Mouse (Mus musculus) limb, embryonic 11.5 days (tissue): ENCODE results near the gene Aco2. TPM values are rescaled to one million over a fixed set of nuclear protein-coding genes. Genes with fewer than 3 reads are reported as not detected.

Experiments
- ATAC-seq: fragments of 200-750 bp; cut with Nextera tagmentation; 2 replicates; pipeline ENCODE4 v1.8.0; 2017; ENCODE audit warnings: low read depth; ENCODE audit not compliant: insufficient number of reproducible peaks, low FRiP score, low TSS enrichment
- DNase-seq: peaks from one replicate; pipeline ENCODE4 v3.0.0-alpha.2; 2015; ENCODE audit warnings: low spot score
- H3K27ac ChIP-seq: fragments of 300-500 bp; sonication (generic); replicated peaks from 2 replicates; pipeline ENCODE4 v1.5.1; 2014; ENCODE audit warnings: low read depth, mild to moderate bottlenecking, low read length
- H3K27me3 ChIP-seq: fragments of 300-500 bp; sonication (generic); 2 replicates; pipeline ENCODE4 v1.6.1; 2014; ENCODE audit warnings: mild to moderate bottlenecking, low read length, mixed read lengths; ENCODE audit not compliant: control insufficient read depth, insufficient read depth
- H3K36me3 ChIP-seq: fragments of 300-500 bp; sonication (generic); 2 replicates; pipeline ENCODE4 v1.6.1; 2014; ENCODE audit warnings: mild to moderate bottlenecking, low read length, moderate library complexity, mixed read lengths; ENCODE audit not compliant: control insufficient read depth, insufficient read depth
- H3K4me1 ChIP-seq: fragments of 300-500 bp; sonication (generic); 2 replicates; pipeline ENCODE4 v1.6.1; 2014; ENCODE audit warnings: low read length, mixed read lengths; ENCODE audit not compliant: control insufficient read depth, insufficient read depth
- H3K4me2 ChIP-seq: fragments of 300-500 bp; sonication (generic); 2 replicates; pipeline ENCODE4 v1.6.1; 2014; ENCODE audit warnings: low read depth, mild to moderate bottlenecking, moderate library complexity; ENCODE audit not compliant: severe bottlenecking
- H3K4me3 ChIP-seq: fragments of 300-500 bp; sonication (generic); 2 replicates; pipeline ENCODE4 v1.5.1; 2014; ENCODE audit warnings: low read depth, low read length
- H3K9ac ChIP-seq: fragments of 300-500 bp; sonication (generic); 2 replicates; pipeline ENCODE4 v1.6.1; 2014; ENCODE audit warnings: mild to moderate bottlenecking, low read length
- H3K9me3 ChIP-seq: fragments of 300-500 bp; sonication (generic); 2 replicates; pipeline ENCODE4 v1.6.1; 2016; ENCODE audit warnings: low read length; ENCODE audit not compliant: control insufficient read depth
- WGBS: fragments of 180-500 bp; shearing (Covaris S2); extraction: QIAGEN DNeasy Blood & Tissue Kit; methylation state at CpG from one replicate; pipeline ENCODE4 v1.1.7; 2014; 5-methylcytosine and 5-hydroxymethylcytosine counted together
- polyA plus RNA-seq: library from polyadenylated mRNA; unstranded; fragments of >200 nt; fragmentation: Nextera tagmentation; extraction: Ambion mirVana; gene quantifications from 2 replicates; pipeline ENCODE4 v1.2.1, GENCODE M21; 2014

Aco2 gene
- polyA plus RNA-seq, 1 experiment from 2014 or later = 162 TPM

- DNase-seq = no peak
- no peak for ATAC-seq
- Histone ChIP-seq H3K4me3 (no peak overlapping the region), H3K4me2 (no peak overlapping the region), H3K9ac (no peak overlapping the region), H3K9me3 (no peaks in the 10 kb centered on the region), H3K4me1 (peaks cover 4% of the 10 kb centered on the region; the same call in 1 of the 2 replicates), H3K27me3 (no peaks in the 10 kb centered on the region), H3K27ac (no peak overlapping the region), H3K36me3 (0 out of 2 replicates have a peak, but pooled peaks cover under 1% of the 10 kb centered on the region)
- 80% methylated on average over 11 of the region's 11 CpGs for WGBS
Observed at GRCm38 (mm10) chr15:81928277-81928676, 56.2 kb downstream of the Aco2 start.

GRCm38 (mm10) chr15:81932951-81933470, 60.9 kb downstream of the Aco2 start:
- ATAC-seq (no peak), DNase-seq (no peak)
- H3K9ac ChIP-seq = no peak overlapping the region
- no peak overlapping the region for H3K27ac ChIP-seq
- no peak overlapping the region for H3K4me2 ChIP-seq
- no peak overlapping the region for H3K4me3 ChIP-seq
- WGBS = 54% methylated on average over 12 of the region's 12 CpGs
- H3K9me3 ChIP-seq = no peaks in the 10 kb centered on the region
- no peaks in the 10 kb centered on the region for H3K27me3 ChIP-seq
- H3K4me1 ChIP-seq = peaks cover 16% of the 10 kb centered on the region
- no peaks in the 10 kb centered on the region for H3K36me3 ChIP-seq

- H3K9me3 ChIP-seq = no peaks in the 10 kb centered on the region
- peaks cover 21% of the 10 kb centered on the region for H3K4me1 ChIP-seq
- H3K4me2 ChIP-seq = no peak overlapping the region
- ATAC-seq (no peak), DNase-seq (no peak)
- H3K36me3 ChIP-seq = no peaks in the 10 kb centered on the region
- no peaks in the 10 kb centered on the region for H3K27me3 ChIP-seq
- no peak overlapping the region for H3K9ac ChIP-seq
- H3K4me3 ChIP-seq = no peak overlapping the region
- H3K27ac ChIP-seq = no peak overlapping the region
- 91% methylated on average over 1 of the region's 1 CpGs for WGBS
Observed at GRCm38 (mm10) chr15:81933986-81934385, 61.9 kb downstream of the Aco2 start.

DNA sequence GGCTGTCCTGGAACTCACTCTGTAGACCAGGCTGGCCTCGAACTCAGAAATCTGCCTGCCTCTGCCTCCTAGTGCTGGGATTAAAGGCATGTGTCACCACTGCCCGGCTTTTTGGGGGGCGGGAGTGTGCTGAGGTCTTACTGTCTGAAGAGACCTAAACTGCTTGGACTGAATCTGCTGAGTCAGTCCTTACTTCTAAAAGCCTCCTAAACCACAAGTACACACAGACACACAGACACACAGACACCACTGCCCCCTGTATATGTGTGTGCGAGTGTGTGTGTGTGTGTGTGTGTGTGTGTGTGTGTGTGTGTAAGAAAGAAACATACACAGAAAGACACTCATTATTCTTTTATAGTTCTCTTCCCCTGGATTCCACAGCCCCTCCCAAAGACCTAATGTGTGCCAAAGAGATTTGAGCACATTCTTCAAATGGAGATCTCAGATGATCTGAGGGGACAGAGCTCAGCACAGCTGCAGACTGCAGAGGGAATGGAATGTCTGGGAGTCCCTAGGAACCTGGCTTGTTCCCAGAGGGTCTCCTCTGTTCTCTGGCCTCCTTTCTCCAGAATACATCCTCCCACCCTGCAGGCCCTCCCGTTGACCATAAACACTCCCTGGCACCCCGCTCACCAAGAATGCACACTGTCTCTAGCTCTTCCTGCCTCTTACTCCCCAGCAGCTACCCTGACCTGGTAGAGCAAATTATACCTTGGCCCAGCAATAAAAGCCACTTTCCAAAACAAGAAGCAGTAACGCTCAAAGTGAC, 63.9 kb downstream of the Aco2 start:
- peak overlapping the region; percentile 62; the same call in 1 of the 2 replicates for H3K9ac ChIP-seq
- H3K4me2 ChIP-seq = peak overlapping the region; percentile 74
- 55% methylated on average over 7 of the region's 7 CpGs for WGBS
- H3K36me3 ChIP-seq = no peaks in the 10 kb centered on the region
- H3K27me3 ChIP-seq = no peaks in the 10 kb centered on the region
- ATAC-seq (0 out of 2 replicates have a peak, but pooled peaks have one; percentile 12), DNase-seq (no peak)
- peaks cover 21% of the 10 kb centered on the region for H3K4me1 ChIP-seq
- peak overlapping the region; percentile 37; the same call in 1 of the 2 replicates for H3K4me3 ChIP-seq
- no peaks in the 10 kb centered on the region for H3K9me3 ChIP-seq
- no peak overlapping the region for H3K27ac ChIP-seq

GRCm38 (mm10) chr15:81936679-81937078, 64.6 kb downstream of the Aco2 start, which contains the start of gene Csdc2:
TSS of gene Csdc2 (plus strand) at chr15:81936759.
- Histone ChIP-seq H3K27ac (no peak within 1 kb of the TSS), H3K4me2 (peak within 1 kb of the TSS; percentile 74)

GRCm38 (mm10) chr15:81937098-81937972, 65.2 kb downstream of the Aco2 start:
- Histone ChIP-seq H3K27ac (no peak overlapping the region), H3K9me3 (no peaks in the 10 kb centered on the region), H3K4me2 (peak overlapping the region; percentile 74), H3K36me3 (no peaks in the 10 kb centered on the region), H3K4me1 (peaks cover 21% of the 10 kb centered on the region), H3K27me3 (no peaks in the 10 kb centered on the region), H3K9ac (peak overlapping the region; percentile 62), H3K4me3 (peak overlapping the region; percentile 37)
- no peak for ATAC-seq
- 7% methylated on average over 19 of the region's 19 CpGs for whole genome bisulfite sequencing
- DNase-seq = peak; percentile 31

More at GRCm38 (mm10) chr15:81936679-81937078, 64.6 kb downstream of the Aco2 start, which contains the start of gene Csdc2:
- H3K27me3 ChIP-seq = no peaks in the 10 kb centered on the region
- H3K4me1 ChIP-seq = peaks cover 21% of the 10 kb centered on the region
- H3K36me3 ChIP-seq = no peaks in the 10 kb centered on the region
- peak; percentile 69 for DNase-seq
- peak within 1 kb of the TSS; percentile 62 for H3K9ac ChIP-seq
- H3K9me3 ChIP-seq = no peaks in the 10 kb centered on the region
- 0% methylated on average over 12 of the region's 12 CpGs for WGBS
- H3K4me3 ChIP-seq = peak within 1 kb of the TSS; percentile 37
- peak; percentile 26; the same call in 1 of the 2 replicates for ATAC-seq

DNA sequence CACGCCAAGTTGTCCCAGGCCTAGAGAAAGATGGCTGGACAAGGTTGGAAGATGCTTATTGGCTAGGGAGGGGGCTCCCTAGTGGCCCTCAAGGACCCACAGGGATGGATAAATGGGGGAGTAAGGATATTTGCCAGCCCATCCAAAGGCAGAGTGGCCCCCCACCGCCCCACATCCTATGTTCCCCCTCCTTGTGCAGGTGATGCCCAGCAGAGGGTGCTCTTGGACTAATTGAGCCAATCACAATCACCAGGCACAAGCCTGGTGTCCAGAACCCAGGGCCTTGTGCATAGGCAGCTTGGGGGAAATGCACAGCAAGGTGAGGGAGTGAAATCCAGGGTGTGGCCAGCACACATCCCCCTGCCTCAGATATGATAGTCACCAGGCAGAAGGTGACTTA, 66.1 kb downstream of the Aco2 start:
- 32% methylated on average over 2 of the region's 2 CpGs for WGBS
- Histone ChIP-seq H3K4me1 (peaks cover 23% of the 10 kb centered on the region), H3K4me2 (no peak overlapping the region; the same call in 1 of the 2 replicates), H3K27ac (no peak overlapping the region), H3K9ac (no peak overlapping the region), H3K9me3 (no peaks in the 10 kb centered on the region), H3K36me3 (no peaks in the 10 kb centered on the region), H3K27me3 (no peaks in the 10 kb centered on the region), H3K4me3 (no peak overlapping the region)
- peak; percentile 72 for DNase-seq
- ATAC-seq = no peak

DNA sequence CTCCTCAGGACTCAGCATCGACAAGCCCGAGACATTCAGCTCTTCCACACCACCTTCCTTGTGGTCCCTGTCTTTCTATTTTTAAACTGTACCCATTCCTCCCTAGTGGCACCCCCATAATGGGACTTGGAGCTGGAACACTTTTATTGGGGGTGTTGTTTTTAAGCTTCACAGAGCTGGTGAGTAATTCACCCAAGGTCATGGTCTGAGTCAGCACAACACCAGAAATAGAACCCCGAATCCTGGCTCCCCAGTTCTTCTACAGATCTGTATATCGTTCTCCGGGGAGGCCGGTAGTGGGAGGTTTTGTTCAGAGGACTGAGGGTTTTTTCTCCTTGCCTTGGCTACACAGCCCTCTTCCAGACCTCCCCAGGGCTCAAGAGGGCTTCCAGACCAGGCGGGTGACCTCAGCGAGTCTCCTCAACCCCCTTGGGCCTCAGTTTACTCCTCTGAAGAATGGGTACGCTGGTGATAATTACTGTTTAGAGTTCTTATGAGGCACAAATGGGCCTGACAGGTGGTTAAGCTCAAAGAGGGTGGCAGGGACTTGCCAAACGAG, 67.1 kb downstream of the Aco2 start:
- no peaks in the 10 kb centered on the region for H3K9me3 ChIP-seq
- H3K27me3 ChIP-seq = no peaks in the 10 kb centered on the region
- DNase-seq (no peak), ATAC-seq (no peak)
- no peak overlapping the region for H3K4me2 ChIP-seq
- H3K4me1 ChIP-seq = peaks cover 26% of the 10 kb centered on the region
- no peak overlapping the region for H3K9ac ChIP-seq
- H3K36me3 ChIP-seq = no peaks in the 10 kb centered on the region
- WGBS = 84% methylated on average over 10 of the region's 10 CpGs
- no peak overlapping the region for H3K27ac ChIP-seq
- no peak overlapping the region for H3K4me3 ChIP-seq
